Mouse (Mus musculus) MEL (cell line): Measurements from ENCODE around the gene Gm8677. TPM values are rescaled to one million over a fixed set of nuclear protein-coding genes. Genes with fewer than 3 reads are reported as not detected.
"Not testable (repeated sequence)": the region's sequence is repeated elsewhere in the genome, so short reads cannot be mapped to it uniquely, and the experiment has no call there.

Experiments
- DNase-seq: peaks from one replicate; pipeline ENCODE4 v3.0.0; 2011; ENCODE audit warnings: low read depth, low spot score
- H3K27ac ChIP-seq: 2 replicates; pipeline ENCODE4 v1.5.1; 2012; ENCODE audit warnings: low read depth, mild to moderate bottlenecking, control low read depth, low read length, moderate library complexity; ENCODE audit not compliant: control insufficient read depth
- H3K27me3 ChIP-seq, 2 experiments: fragments of 150-350 bp in 1 of 2; sonication (generic) in 1 of 2; 2 replicates each; pipeline ENCODE4 v1.6.1; 2012; ENCODE audit warnings: low read length in 2 of 2, mild to moderate bottlenecking in 2 of 2, improper control_type of control experiment in 1 of 2, moderate library complexity in 1 of 2; ENCODE audit not compliant: insufficient read depth in 2 of 2, control insufficient read depth in 1 of 2
- H3K36me3 ChIP-seq, 2 experiments: 2 replicates each; pipeline ENCODE4 v1.6.1; 2012 to 2014; ENCODE audit warnings: low read length in 2 of 2, improper control_type of control experiment in 1 of 2, inconsistent platforms in 1 of 2, mild to moderate bottlenecking in 1 of 2; ENCODE audit not compliant: insufficient read depth in 2 of 2, control insufficient read depth in 1 of 2
- H3K4me1 ChIP-seq, 2 experiments: fragments of 150-350 bp in 1 of 2; sonication (generic) in 1 of 2; 2 replicates each; pipeline ENCODE4 v1.6.1; 2012; ENCODE audit warnings: low read length in 2 of 2, improper control_type of control experiment in 1 of 2, mild to moderate bottlenecking in 1 of 2; ENCODE audit not compliant: insufficient read depth in 2 of 2, control insufficient read depth in 1 of 2
- H3K4me3 ChIP-seq, 2 experiments: fragments of 150-350 bp in 1 of 2; sonication (generic) in 1 of 2; 2 replicates each; pipeline ENCODE4 v1.5.1; 2012; ENCODE audit warnings: low read depth in 2 of 2, low read length in 2 of 2, mild to moderate bottlenecking in 2 of 2, moderate library complexity in 2 of 2, control low read depth in 1 of 2, improper control_type of control experiment in 1 of 2; ENCODE audit not compliant: control insufficient read depth in 1 of 2, insufficient read depth in 1 of 2
- H3K79me2 ChIP-seq: 2 replicates; pipeline ENCODE4 v1.6.1; 2012; ENCODE audit warnings: mild to moderate bottlenecking, low read length, moderate library complexity; ENCODE audit not compliant: control insufficient read depth, poor library complexity, insufficient read depth
- H3K9ac ChIP-seq: 2 replicates; pipeline ENCODE4 v1.6.1; 2012; ENCODE audit warnings: low read depth, mild to moderate bottlenecking, control low read depth, low read length, moderate library complexity; ENCODE audit not compliant: control insufficient read depth, poor library complexity, severe bottlenecking
- H3K9me3 ChIP-seq: fragments of 150-350 bp; sonication (generic); replicated peaks from 2 replicates; pipeline ENCODE4 v1.6.1; 2012; ENCODE audit warnings: mild to moderate bottlenecking, low read length, improper control_type of control experiment, moderate library complexity; ENCODE audit not compliant: insufficient read depth
- polyA plus RNA-seq, 2 experiments: library from polyadenylated mRNA; stranded (reverse) in 1 of 2; unstranded in 1 of 2; fragments of >175 nt in 1 of 2; fragments of >200 nt in 1 of 2; gene quantifications; 2 replicates each; pipeline versions ENCODE4 v1.2.1 to v1.2.4; 2012; ENCODE audit warnings: low replicate concordance in 2 of 2, low read depth in 1 of 2; ENCODE audit not compliant: insufficient read length in 2 of 2, insufficient read depth in 1 of 2, missing spikeins in 1 of 2
- total RNA-seq: library from RNA; depleted of rRNA; stranded (reverse); fragments of 300-350 nt; gene quantifications from 2 replicates; pipeline ENCODE4 v1.2.3, GENCODE M21; 2012; rRNA removed

The Gm8677 gene
- not detected in 2 replicates for total RNA-seq
- not detected for polyA plus RNA-seq

GRCm38 (mm10) chr7:22534787-22535186 is at the start of gene Gm8677:
Gm8677 (minus strand) TSS chr7:22534887.
- not testable (repeated sequence) for H3K4me3 ChIP-seq, H3K9me3 ChIP-seq, H3K27me3 ChIP-seq, H3K27ac ChIP-seq, H3K36me3 ChIP-seq, H3K79me2 ChIP-seq, H3K4me1 ChIP-seq, H3K9ac ChIP-seq, DNase-seq

DNA sequence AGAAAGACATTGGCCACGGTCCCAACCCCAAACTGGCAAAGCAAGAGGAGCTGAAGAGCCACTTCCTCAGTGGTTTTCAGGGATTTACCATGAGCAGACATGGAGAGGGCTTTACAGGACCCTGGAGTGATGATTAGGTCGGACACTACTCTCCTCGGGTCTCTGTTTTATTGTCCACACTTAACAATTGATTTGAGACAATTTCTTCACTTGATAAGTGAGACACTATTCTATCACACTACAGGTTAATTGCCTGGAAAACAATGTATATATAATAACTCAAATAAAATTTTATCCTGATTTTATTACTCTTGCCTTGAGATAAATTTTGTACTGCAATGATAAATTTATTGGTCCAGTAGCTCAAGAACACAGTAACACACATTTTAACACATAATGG is 30.6 kb upstream of the Gm8677 start, which contains the start of gene Gm4201:
TSS of gene Gm4201 (minus strand) at position 101 of the 400 bp plus-strand sequence.
- not testable (repeated sequence) for DNase-seq, H3K27ac ChIP-seq, H3K36me3 ChIP-seq, H3K4me1 ChIP-seq, H3K4me3 ChIP-seq, H3K27me3 ChIP-seq, H3K79me2 ChIP-seq, H3K9me3 ChIP-seq, H3K9ac ChIP-seq

DNA sequence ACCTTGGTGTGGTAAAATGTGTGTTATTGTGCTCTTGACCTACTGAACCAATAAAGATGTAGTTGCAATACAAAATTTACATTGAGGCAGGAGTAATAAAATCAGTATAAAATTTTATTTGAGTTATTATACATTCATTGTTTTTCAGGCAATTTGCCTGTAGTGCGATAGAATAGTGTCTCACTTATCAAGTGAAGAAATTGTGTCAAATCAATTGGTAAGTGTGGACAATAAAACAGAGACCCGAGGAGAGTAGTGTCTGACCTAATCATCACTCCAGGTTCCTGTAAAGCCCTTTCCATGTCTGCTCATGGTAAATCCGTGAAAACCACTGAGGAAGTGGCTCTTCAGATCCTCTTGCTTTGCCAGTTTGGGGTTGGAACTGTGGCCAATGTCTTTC is 12.0 kb downstream of the Gm8677 start, which contains the start of gene Vmn1r152:
TSS of gene Vmn1r152 (plus strand) at position 301 of the 400 bp plus-strand sequence.
- not testable (repeated sequence) for H3K9me3 ChIP-seq, H3K36me3 ChIP-seq, H3K9ac ChIP-seq, DNase-seq, H3K27ac ChIP-seq, H3K79me2 ChIP-seq, H3K4me1 ChIP-seq, H3K4me3 ChIP-seq, H3K27me3 ChIP-seq

DNA sequence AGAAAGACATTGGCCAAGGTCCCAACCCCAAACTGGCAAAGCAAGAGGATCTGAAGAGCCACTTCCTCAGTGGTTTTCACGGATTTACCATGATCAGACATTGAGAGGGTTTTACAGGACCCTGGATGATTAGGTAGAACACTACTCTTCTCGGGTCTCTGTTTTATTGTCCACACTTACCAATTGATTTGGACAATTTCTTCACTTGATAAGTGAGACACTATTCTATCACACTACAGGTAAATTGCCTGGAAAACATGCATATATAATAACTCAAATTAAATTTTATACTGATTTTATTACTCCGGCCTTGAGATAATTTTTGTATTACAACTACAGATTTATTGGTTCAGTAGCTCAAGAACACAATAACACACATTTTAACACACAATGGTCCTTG is 35.1 kb downstream of the Gm8677 start, which contains the start of gene Vmn1r151:
TSS of gene Vmn1r151 (minus strand) at position 101 of the 400 bp plus-strand sequence.
- H3K36me3 ChIP-seq, H3K9ac ChIP-seq, H3K4me1 ChIP-seq, H3K79me2 ChIP-seq, H3K4me3 ChIP-seq, H3K9me3 ChIP-seq, DNase-seq, H3K27me3 ChIP-seq, H3K27ac ChIP-seq: not testable (repeated sequence)

Other genes with a start within 250 kb of the Gm8677 start
- not detected in 2 replicates for gene Gm4187, start 205.2 kb downstream of the Gm8677 start, total RNA-seq
- gene Gm4187, start 205.2 kb downstream of the Gm8677 start, polyA plus RNA-seq, result not detected
- gene Gm8660, start 163.8 kb downstream of the Gm8677 start, total RNA-seq, result not detected in 2 replicates
- not detected for gene Gm8660, start 163.8 kb downstream of the Gm8677 start, polyA plus RNA-seq
- not detected in 2 replicates for gene Vmn1r148, start 121.3 kb downstream of the Gm8677 start, total RNA-seq
- not detected for gene Vmn1r148, start 121.3 kb downstream of the Gm8677 start, polyA plus RNA-seq
- not detected in 2 replicates for gene Vmn1r149, start 96.7 kb downstream of the Gm8677 start, total RNA-seq
- gene Vmn1r149, start 96.7 kb downstream of the Gm8677 start, polyA plus RNA-seq, result not detected
- not detected in 2 replicates for gene Gm10665, start 70.8 kb downstream of the Gm8677 start, total RNA-seq
- gene Gm10665, start 70.8 kb downstream of the Gm8677 start, polyA plus RNA-seq, result not detected
- gene Vmn1r151, start 35.2 kb downstream of the Gm8677 start, total RNA-seq, result not detected in 2 replicates
- not detected for gene Vmn1r151, start 35.2 kb downstream of the Gm8677 start, polyA plus RNA-seq
- gene Vmn1r152, start 11.9 kb downstream of the Gm8677 start, total RNA-seq, result not detected in 2 replicates
- not detected for gene Vmn1r152, start 11.9 kb downstream of the Gm8677 start, polyA plus RNA-seq
- gene Gm4201, start 30.5 kb upstream of the Gm8677 start, total RNA-seq, result not detected in 2 replicates
- gene Gm4201, start 30.5 kb upstream of the Gm8677 start, polyA plus RNA-seq, result not detected
- not detected in 2 replicates for gene Gm4565, start 53.2 kb upstream of the Gm8677 start, total RNA-seq
- gene Gm4565, start 53.2 kb upstream of the Gm8677 start, polyA plus RNA-seq, result not detected
- not detected in 2 replicates for gene Vmn1r155, start 123.1 kb upstream of the Gm8677 start, total RNA-seq
- not detected for gene Vmn1r155, start 123.1 kb upstream of the Gm8677 start, polyA plus RNA-seq
- gene Gm8693, start 157.4 kb upstream of the Gm8677 start, total RNA-seq, result not detected in 2 replicates
- not detected for gene Gm8693, start 157.4 kb upstream of the Gm8677 start, polyA plus RNA-seq
- gene Gm4567, start 184.8 kb upstream of the Gm8677 start, total RNA-seq, result not detected in 2 replicates
- gene Gm4567, start 184.8 kb upstream of the Gm8677 start, polyA plus RNA-seq, result not detected
- gene Vmn1r157, start 226.8 kb upstream of the Gm8677 start, total RNA-seq, result not detected in 2 replicates
- not detected for gene Vmn1r157, start 226.8 kb upstream of the Gm8677 start, polyA plus RNA-seq